Mouse (Mus musculus) forebrain, embryonic 12.5 days (tissue): Measurements from ENCODE around the gene Sp4. TPM values are rescaled to one million over a fixed set of nuclear protein-coding genes. Genes with fewer than 3 reads are reported as not detected.

Experiments
- ATAC-seq: fragments of 200-750 bp; cut with Nextera tagmentation; 2 replicates; pipeline ENCODE4 v1.8.0; 2017; ENCODE audit warnings: moderate TSS enrichment; ENCODE audit not compliant: low FRiP score
- H3K27ac ChIP-seq: fragments of 300-500 bp; sonication (generic); 2 replicates; pipeline ENCODE4 v1.5.1; 2016; ENCODE audit warnings: mild to moderate bottlenecking
- H3K27me3 ChIP-seq: fragments of 300-500 bp; sonication (generic); 2 replicates; pipeline ENCODE4 v1.6.1; 2016; ENCODE audit warnings: mild to moderate bottlenecking
- H3K36me3 ChIP-seq: fragments of 300-500 bp; sonication (generic); replicated peaks from 2 replicates; pipeline ENCODE4 v1.6.1; 2016; ENCODE audit warnings: mild to moderate bottlenecking
- H3K4me1 ChIP-seq: fragments of 300-500 bp; sonication (generic); 2 replicates; pipeline ENCODE4 v1.6.1; 2016
- H3K4me2 ChIP-seq: fragments of 300-500 bp; sonication (generic); 2 replicates; pipeline ENCODE4 v1.6.1; 2016; ENCODE audit warnings: mild to moderate bottlenecking, moderate library complexity
- H3K4me3 ChIP-seq: fragments of 300-500 bp; sonication (generic); replicated peaks from 2 replicates; pipeline ENCODE4 v1.5.1; 2016; ENCODE audit warnings: mild to moderate bottlenecking
- H3K9ac ChIP-seq: fragments of 300-500 bp; sonication (generic); 2 replicates; pipeline ENCODE4 v1.6.1; 2016; ENCODE audit warnings: mild to moderate bottlenecking
- H3K9me3 ChIP-seq: fragments of 300-500 bp; sonication (generic); 2 replicates; pipeline ENCODE4 v1.6.1; 2016
- WGBS: fragments of 180-500 bp; shearing (Covaris S2); methylation state at CpG from one replicate; pipeline ENCODE4 v1.1.7; 2016; 5-methylcytosine and 5-hydroxymethylcytosine counted together
- polyA plus RNA-seq: library from polyadenylated mRNA; unstranded; fragments of >200 nt; fragmentation: Nextera tagmentation; extraction: Ambion mirVana; gene quantifications from 2 replicates; pipeline ENCODE4 v1.2.1, GENCODE M21; 2016

The Sp4 gene
- polyA plus RNA-seq, 1 experiment from 2014 or later: 24.3 TPM

DNA sequence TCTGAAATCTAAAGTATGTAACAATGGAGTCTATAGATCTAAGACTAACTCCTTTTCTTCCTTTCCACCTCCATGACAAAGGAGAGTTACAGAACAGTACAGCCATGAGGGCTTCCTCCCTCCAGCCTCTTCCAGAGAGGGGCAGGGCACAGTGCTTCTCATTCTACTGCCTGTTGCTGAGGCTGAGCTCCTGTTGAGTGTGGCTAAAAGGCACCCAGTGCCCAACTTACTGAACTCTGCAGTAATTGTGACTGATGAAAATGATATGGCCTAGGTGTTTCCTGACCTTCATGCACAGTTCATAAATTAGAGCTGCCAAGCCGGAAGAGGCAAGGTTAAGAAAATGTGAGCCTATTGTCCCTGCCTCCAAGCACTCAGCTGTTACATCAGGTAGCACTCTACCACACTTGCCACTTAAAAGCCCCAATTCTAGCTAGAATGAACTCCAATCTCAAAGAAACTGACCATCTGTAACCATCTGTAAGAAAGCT is 45.9 kb downstream of the Sp4 start:
- no peaks in the 10 kb centered on the region for H3K27me3 ChIP-seq
- no peak overlapping the region for H3K27ac ChIP-seq
- no peak overlapping the region for H3K4me3 ChIP-seq
- H3K4me1 ChIP-seq: no peaks in the 10 kb centered on the region
- no peak overlapping the region for H3K9ac ChIP-seq
- H3K4me2 ChIP-seq: no peak overlapping the region
- H3K36me3 ChIP-seq: peaks cover 19% of the 10 kb centered on the region; the same call in 1 of the 2 replicates
- H3K9me3 ChIP-seq: no peaks in the 10 kb centered on the region
- 84% methylated on average over 1 of the region's 1 CpGs for WGBS
- no peak for ATAC-seq

DNA sequence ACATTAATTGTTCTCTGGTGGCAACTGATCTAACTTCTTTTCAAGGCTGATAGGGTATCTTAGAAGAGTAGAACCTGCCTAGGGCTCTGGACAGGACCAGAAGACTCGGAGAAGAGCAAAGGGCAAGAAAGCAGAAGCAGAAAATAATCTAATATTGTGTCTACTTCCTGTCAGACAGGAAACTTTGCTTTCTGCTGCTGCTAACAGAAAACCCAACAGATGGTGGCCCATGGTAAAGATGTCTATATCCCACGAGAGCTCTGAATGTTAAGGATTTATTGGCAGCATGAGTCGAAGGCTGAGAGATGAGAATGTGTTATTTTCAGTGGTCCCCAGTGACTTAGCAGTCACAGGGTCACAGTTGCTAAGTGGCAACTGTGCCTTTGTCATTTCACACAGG is 80.1 kb downstream of the Sp4 start:
- Histone ChIP-seq H3K4me1 (0 out of 2 replicates have a peak, but pooled peaks cover 3% of the 10 kb centered on the region), H3K9me3 (no peaks in the 10 kb centered on the region), H3K9ac (no peak overlapping the region), H3K36me3 (no peaks in the 10 kb centered on the region), H3K27ac (no peak overlapping the region), H3K27me3 (no peaks in the 10 kb centered on the region), H3K4me2 (no peak overlapping the region), H3K4me3 (no peak overlapping the region)
- 69% methylated on average over 3 of the region's 3 CpGs for WGBS
- no peak for ATAC-seq

DNA sequence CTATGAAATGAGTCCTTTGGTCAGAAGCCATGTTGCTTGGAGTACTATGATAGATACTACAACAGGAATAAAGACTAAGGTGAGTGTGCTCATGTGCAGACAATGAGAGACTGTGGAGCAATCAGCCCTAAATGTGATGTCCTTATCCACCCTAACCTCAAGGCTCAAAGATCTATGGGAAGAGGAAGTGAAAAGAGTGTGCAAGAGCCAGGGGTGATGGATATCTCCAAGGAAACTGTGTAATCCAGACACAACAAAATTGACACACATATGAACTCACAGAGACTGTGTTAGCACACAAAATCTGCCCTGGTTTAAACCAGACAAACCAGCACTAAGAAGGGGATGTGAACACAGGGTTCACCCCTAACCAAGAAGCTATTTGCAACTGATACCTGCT is 81.2 kb downstream of the Sp4 start:
- Histone ChIP-seq H3K36me3 (no peaks in the 10 kb centered on the region), H3K9me3 (no peaks in the 10 kb centered on the region), H3K4me3 (no peak overlapping the region), H3K9ac (no peak overlapping the region), H3K27me3 (no peaks in the 10 kb centered on the region), H3K4me2 (no peak overlapping the region), H3K4me1 (0 out of 2 replicates have a peak, but pooled peaks cover 3% of the 10 kb centered on the region), H3K27ac (no peak overlapping the region)
- ATAC-seq: no peak

GRCm38 (mm10) chr12:118212163-118212562 is 89.1 kb downstream of the Sp4 start:
- no peak overlapping the region for H3K4me2 ChIP-seq
- no peaks in the 10 kb centered on the region for H3K4me1 ChIP-seq
- H3K27ac ChIP-seq: no peak overlapping the region
- no peak overlapping the region for H3K9ac ChIP-seq
- no peaks in the 10 kb centered on the region for H3K27me3 ChIP-seq
- no peaks in the 10 kb centered on the region for H3K9me3 ChIP-seq
- no peak overlapping the region for H3K4me3 ChIP-seq
- ATAC-seq: no peak
- H3K36me3 ChIP-seq: no peaks in the 10 kb centered on the region
- 97% methylated on average over 2 of the region's 2 CpGs for WGBS

GRCm38 (mm10) chr12:118198386-118199093 is 102.7 kb downstream of the Sp4 start, which contains the start of gene Dnah11:
Gene Dnah11 (minus strand): TSS chr12:118199043.
- Histone ChIP-seq H3K4me3 (peak within 1 kb of the TSS; percentile 52), H3K4me2 (peak within 1 kb of the TSS; percentile 95), H3K9ac (peak within 1 kb of the TSS; percentile 45), H3K4me1 (peaks cover 6% of the 10 kb centered on the region; the same call in 1 of the 2 replicates), H3K36me3 (no peaks in the 10 kb centered on the region), H3K9me3 (no peaks in the 10 kb centered on the region), H3K27ac (no peak within 1 kb of the TSS), H3K27me3 (peaks cover 49% of the 10 kb centered on the region)
- peak; percentile 99 for ATAC-seq
- under 1% methylated on average over 47 of the region's 47 CpGs for WGBS

DNA sequence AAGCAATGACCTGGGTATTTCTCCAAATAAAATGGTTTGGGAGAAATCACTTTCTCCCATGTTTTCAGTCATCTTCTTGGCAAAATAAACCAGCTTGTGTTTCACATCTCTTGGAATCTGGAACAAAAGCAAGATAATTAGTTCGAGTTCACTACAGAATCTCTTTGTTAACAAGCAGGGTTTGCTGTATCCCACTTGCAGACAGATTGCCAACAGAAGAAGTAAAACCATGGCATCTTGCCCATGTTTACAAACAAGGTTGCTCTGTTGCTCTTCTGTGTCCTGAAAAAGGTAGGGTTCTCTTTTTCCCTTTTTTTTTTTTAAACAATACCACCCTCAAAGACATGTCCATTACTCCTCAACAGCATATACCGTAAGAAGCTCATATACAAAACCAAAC is 104.7 kb downstream of the Sp4 start:
- H3K36me3 ChIP-seq: no peaks in the 10 kb centered on the region
- H3K4me2 ChIP-seq: no peak overlapping the region
- 55% methylated on average over 2 of the region's 2 CpGs for WGBS
- no peak overlapping the region for H3K9ac ChIP-seq
- ATAC-seq: no peak
- no peaks in the 10 kb centered on the region for H3K9me3 ChIP-seq
- H3K4me3 ChIP-seq: no peak overlapping the region
- no peak overlapping the region for H3K27ac ChIP-seq
- H3K4me1 ChIP-seq: peaks cover 6% of the 10 kb centered on the region; the same call in 1 of the 2 replicates
- H3K27me3 ChIP-seq: peaks cover 58% of the 10 kb centered on the region

DNA sequence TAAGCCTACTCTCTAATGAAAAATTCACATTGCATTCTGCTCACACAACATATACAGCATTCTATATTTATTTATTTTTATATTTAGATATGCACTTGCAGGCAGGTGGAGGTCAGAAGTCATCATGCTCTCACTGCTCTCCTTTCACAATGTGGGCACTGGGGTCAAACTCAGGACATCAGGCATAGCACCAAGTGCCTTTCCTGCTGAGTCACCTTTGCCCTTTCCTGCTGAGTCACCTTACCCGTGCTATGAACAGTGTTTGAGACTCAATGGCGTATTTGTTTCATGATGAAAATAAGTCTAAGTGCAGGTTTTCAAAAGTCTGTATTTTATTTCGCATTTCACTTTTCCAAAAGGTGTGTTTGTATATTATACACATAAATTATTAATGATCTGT is 111.7 kb downstream of the Sp4 start:
- WGBS: 70% methylated on average over 3 of the region's 3 CpGs
- H3K4me2 ChIP-seq: no peak overlapping the region

DNA sequence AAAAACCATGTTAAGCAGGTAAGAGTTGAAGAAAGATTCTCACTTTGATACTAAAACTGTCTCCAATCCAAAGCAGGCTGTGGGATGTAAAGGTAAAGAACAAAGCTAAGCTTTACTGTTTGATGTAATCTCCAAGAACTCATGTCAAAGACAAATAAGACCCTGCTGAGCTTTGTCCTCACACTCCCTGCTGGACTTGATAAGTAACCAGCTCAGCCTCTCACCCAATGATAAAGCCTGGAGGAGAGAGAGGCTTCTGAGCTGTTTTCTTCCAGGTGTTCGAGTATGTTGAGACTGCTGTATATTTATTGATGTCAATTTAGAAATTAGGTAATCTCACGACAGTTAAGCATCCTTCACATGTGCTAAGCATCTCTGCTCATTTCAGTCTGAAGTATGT is 113.6 kb downstream of the Sp4 start:
- H3K36me3 ChIP-seq: no peaks in the 10 kb centered on the region
- 31% methylated on average over 2 of the region's 2 CpGs for WGBS
- H3K4me2 ChIP-seq: no peak overlapping the region
- H3K27me3 ChIP-seq: peaks cover 25% of the 10 kb centered on the region
- no peak overlapping the region for H3K27ac ChIP-seq
- H3K9ac ChIP-seq: no peak overlapping the region
- no peak for ATAC-seq
- H3K9me3 ChIP-seq: no peaks in the 10 kb centered on the region
- H3K4me1 ChIP-seq: peaks cover 13% of the 10 kb centered on the region
- H3K4me3 ChIP-seq: no peak overlapping the region

More for the DNA sequence above, 111.7 kb downstream of the Sp4 start:
- Histone ChIP-seq H3K36me3 (no peaks in the 10 kb centered on the region), H3K9ac (no peak overlapping the region), H3K27me3 (peaks cover 40% of the 10 kb centered on the region), H3K9me3 (no peaks in the 10 kb centered on the region), H3K4me1 (peaks cover 13% of the 10 kb centered on the region), H3K4me3 (no peak overlapping the region), H3K27ac (no peak overlapping the region)
- no peak for ATAC-seq

GRCm38 (mm10) chr12:118186881-118187489 is 114.3 kb downstream of the Sp4 start:
- peaks cover 13% of the 10 kb centered on the region for H3K4me1 ChIP-seq
- H3K9me3 ChIP-seq: no peaks in the 10 kb centered on the region
- H3K4me3 ChIP-seq: no peak overlapping the region
- no peaks in the 10 kb centered on the region for H3K36me3 ChIP-seq
- no peak overlapping the region for H3K4me2 ChIP-seq
- H3K27me3 ChIP-seq: peaks cover 27% of the 10 kb centered on the region
- no peak overlapping the region for H3K27ac ChIP-seq
- 9% methylated on average over 4 of the region's 4 CpGs for WGBS
- ATAC-seq: peak; percentile 30; the same call in 1 of the 2 replicates
- H3K9ac ChIP-seq: no peak overlapping the region

- H3K9me3 ChIP-seq: no peaks in the 10 kb centered on the region
- H3K4me3 ChIP-seq: no peak overlapping the region
- peaks cover 26% of the 10 kb centered on the region for H3K27me3 ChIP-seq
- peak; percentile 51; the same call in 1 of the 2 replicates for ATAC-seq
- WGBS: 29% methylated on average over 4 of the region's 4 CpGs
- no peak overlapping the region for H3K9ac ChIP-seq
- H3K4me2 ChIP-seq: no peak overlapping the region
- H3K4me1 ChIP-seq: peaks cover 13% of the 10 kb centered on the region
- no peaks in the 10 kb centered on the region for H3K36me3 ChIP-seq
- no peak overlapping the region for H3K27ac ChIP-seq
These were observed 114.9 kb downstream of the Sp4 start for GRCm38 (mm10) chr12:118186120-118186880.
